Mouse (Mus musculus) forebrain, embryonic 13.5 days (tissue): ENCODE data around the gene Tmem121. TPM values are rescaled to one million over a fixed set of nuclear protein-coding genes. Genes with fewer than 3 reads are reported as not detected.
A peak's percentile ranks its signal among the peaks of the same experiment; 100 is the strongest.
"Not testable (repeated sequence)": the region's sequence is repeated elsewhere in the genome, so short reads cannot be mapped to it uniquely, and the experiment has no call there.

Experiments
- ATAC-seq: fragments of 200-750 bp; cut with Nextera tagmentation; 2 replicates; pipeline ENCODE4 v1.8.0; 2017
- H3K27ac ChIP-seq: fragments of 300-500 bp; sonication (generic); 2 replicates; pipeline ENCODE4 v1.5.1; 2015; ENCODE audit warnings: inconsistent platforms, mild to moderate bottlenecking, moderate library complexity
- H3K27me3 ChIP-seq: fragments of 300-500 bp; sonication (generic); 2 replicates; pipeline ENCODE4 v1.6.1; 2015; ENCODE audit warnings: mild to moderate bottlenecking, inconsistent platforms
- H3K36me3 ChIP-seq: fragments of 300-500 bp; sonication (generic); 2 replicates; pipeline ENCODE4 v1.6.1; 2015; ENCODE audit warnings: mild to moderate bottlenecking, inconsistent platforms; ENCODE audit not compliant: poor library complexity, severe bottlenecking
- H3K4me1 ChIP-seq: fragments of 300-500 bp; sonication (generic); 2 replicates; pipeline ENCODE4 v1.6.1; 2015; ENCODE audit warnings: inconsistent platforms
- H3K4me2 ChIP-seq: fragments of 300-500 bp; sonication (generic); 2 replicates; pipeline ENCODE4 v1.6.1; 2015; ENCODE audit warnings: inconsistent platforms, mild to moderate bottlenecking, moderate library complexity
- H3K4me3 ChIP-seq: fragments of 300-500 bp; sonication (generic); 2 replicates; pipeline ENCODE4 v1.5.1; 2015; ENCODE audit warnings: mild to moderate bottlenecking, inconsistent platforms
- H3K9ac ChIP-seq: fragments of 300-500 bp; sonication (generic); 2 replicates; pipeline ENCODE4 v1.6.1; 2015; ENCODE audit warnings: mild to moderate bottlenecking, inconsistent platforms
- H3K9me3 ChIP-seq: fragments of 300-500 bp; sonication (generic); replicated peaks from 2 replicates; pipeline ENCODE4 v1.6.1; 2016; ENCODE audit warnings: inconsistent platforms
- WGBS: fragments of 180-500 bp; shearing (Covaris S2); methylation state at CpG from one replicate; pipeline ENCODE4 v1.1.7; 2015; 5-methylcytosine and 5-hydroxymethylcytosine counted together
- polyA plus RNA-seq: library from polyadenylated mRNA; unstranded; fragments of >200 nt; fragmentation: Nextera tagmentation; extraction: Ambion mirVana; gene quantifications from 2 replicates; pipeline ENCODE4 v1.2.1, GENCODE M21; 2015

Tmem121 gene
- polyA plus RNA-seq, 1 experiment from 2014 or later = 23.9 TPM

DNA sequence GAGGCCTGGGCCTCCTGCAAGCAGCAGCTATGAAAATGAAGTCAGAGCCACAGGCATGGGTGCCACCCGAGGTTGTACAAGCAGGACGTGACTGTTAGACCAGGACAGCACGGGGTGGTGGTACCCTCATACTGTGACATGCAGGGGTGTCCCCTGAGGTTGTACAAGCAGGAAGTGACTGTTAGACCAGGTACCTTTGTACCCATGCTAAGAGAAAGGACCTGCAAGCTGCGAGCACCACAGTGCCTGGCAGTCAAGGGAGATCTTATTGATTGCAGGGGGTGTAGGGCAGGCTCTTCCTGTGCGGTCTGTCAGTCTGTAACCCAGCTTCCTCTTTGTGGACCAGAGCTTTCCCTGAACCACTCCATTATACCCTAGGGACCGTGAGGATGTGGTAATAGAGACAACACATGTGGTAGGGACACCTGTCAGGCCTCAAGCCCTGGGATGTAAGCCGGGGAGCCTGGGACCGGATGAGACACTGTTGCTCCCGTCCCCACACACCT, 17.6 kb upstream of the Tmem121 start:
- no peak overlapping the region for H3K4me2 ChIP-seq
- H3K4me1 ChIP-seq = no peaks in the 10 kb centered on the region
- H3K9me3 ChIP-seq = no peaks in the 10 kb centered on the region
- H3K9ac ChIP-seq = no peak overlapping the region
- no peak overlapping the region for H3K4me3 ChIP-seq
- no peaks in the 10 kb centered on the region for H3K27me3 ChIP-seq
- no peak overlapping the region for H3K27ac ChIP-seq
- WGBS = 87% methylated on average over 9 of the region's 9 CpGs
- ATAC-seq = no peak
- peaks cover 13% of the 10 kb centered on the region for H3K36me3 ChIP-seq

DNA sequence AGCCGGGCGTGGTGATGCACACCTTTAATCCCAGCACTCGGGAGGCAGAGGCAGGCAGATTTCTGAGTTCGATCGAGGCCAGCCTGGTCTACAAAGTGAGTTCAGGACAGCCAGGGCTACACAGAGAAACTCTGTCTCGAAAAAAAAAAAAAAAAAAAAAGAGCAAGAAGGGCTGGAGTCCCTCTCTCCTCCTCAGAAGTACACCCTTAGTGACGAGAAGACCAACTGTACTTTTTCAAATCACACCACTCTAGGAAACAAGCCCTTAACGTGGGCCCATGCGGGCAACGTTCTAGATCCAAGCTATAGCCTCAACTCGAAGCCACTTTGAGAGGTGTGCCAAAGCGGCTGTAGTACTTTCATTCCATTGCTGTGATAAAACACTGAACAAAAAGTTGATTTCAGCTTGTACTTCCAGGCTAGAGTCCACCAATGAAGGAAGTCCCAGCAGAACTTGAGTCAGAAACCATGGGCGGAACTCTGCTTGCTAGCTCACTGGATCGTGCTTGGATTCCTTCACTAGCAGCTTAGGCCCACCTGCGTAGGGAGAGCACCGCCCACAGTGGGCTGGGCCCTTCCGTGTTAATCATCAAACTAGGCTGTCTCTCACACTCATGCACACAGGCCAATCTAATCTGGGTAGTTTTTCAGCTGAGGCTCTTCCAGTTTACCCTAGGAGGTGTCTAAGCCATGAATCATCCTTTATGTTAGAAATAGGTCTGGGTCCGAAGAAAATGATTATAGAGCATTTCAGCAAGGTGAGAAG, 8.6 kb upstream of the Tmem121 start:
- Histone ChIP-seq H3K9ac (no peak overlapping the region), H3K4me3 (no peak overlapping the region), H3K4me1 (no peaks in the 10 kb centered on the region), H3K36me3 (no peaks in the 10 kb centered on the region), H3K4me2 (no peak overlapping the region), H3K27ac (no peak overlapping the region), H3K9me3 (no peaks in the 10 kb centered on the region), H3K27me3 (no peaks in the 10 kb centered on the region)
- no peak for ATAC-seq
- 88% methylated on average over 18 of the region's 18 CpGs for WGBS

DNA sequence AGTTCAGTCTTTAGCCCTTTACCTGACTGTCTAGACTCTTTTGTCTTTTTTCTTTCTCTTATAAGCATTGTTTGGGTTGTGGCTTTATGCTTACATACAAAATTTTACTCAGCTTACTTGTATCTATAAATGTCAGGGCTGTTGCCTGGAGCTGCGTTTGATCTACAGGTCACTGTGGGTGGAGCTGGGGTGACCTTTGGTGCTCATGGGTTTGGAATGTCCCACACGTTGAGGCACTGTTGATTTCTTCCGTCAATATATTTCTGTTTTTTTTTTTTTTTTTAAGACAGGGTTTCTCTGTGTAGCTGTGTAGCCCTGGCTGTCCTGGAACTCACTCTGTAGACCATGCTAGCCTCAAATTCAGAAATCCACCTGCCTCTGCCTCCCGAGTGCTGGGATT, 4.7 kb upstream of the Tmem121 start:
- ATAC-seq = no peak
- H3K9me3 ChIP-seq = no peaks in the 10 kb centered on the region
- 77% methylated on average over 4 of the region's 4 CpGs for WGBS

DNA sequence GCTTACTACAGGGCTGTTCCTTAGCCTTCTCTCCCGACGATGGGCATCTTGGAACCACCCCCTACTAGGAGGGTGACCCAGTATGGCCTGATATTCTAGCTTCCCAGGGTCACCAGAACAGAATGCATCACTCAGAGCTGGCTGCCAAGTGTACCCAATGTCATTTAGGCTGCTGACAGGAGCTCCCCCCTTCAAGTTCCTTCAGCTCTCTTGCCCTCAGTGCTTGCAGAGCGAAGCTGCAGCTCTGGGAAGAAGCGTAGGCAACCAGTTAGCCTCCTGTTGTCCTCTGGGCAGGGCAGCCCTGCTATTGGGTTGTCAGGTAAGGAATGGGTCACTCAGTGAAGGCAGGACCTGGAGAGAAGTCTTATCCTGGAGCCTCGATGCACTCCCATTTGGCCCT, 785 bp upstream of the Tmem121 start:
- no peak overlapping the region for H3K27ac ChIP-seq
- peak overlapping the region; percentile 91; the same call in 1 of the 2 replicates for H3K4me2 ChIP-seq
- 66% methylated on average over 5 of the region's 5 CpGs for WGBS
- H3K9me3 ChIP-seq = peaks cover 7% of the 10 kb centered on the region; the same call in 1 of the 2 replicates
- H3K4me1 ChIP-seq = peaks cover 30% of the 10 kb centered on the region
- H3K4me3 ChIP-seq = no peak overlapping the region
- H3K36me3 ChIP-seq = peaks cover 20% of the 10 kb centered on the region
- no peak for ATAC-seq
- H3K9ac ChIP-seq = peak overlapping the region; percentile 88; the same call in 1 of the 2 replicates
- no peaks in the 10 kb centered on the region for H3K27me3 ChIP-seq

More for the DNA sequence above, 4.7 kb upstream of the Tmem121 start:
- H3K27ac ChIP-seq = no peak overlapping the region
- H3K27me3 ChIP-seq = no peaks in the 10 kb centered on the region
- no peak overlapping the region for H3K9ac ChIP-seq
- no peaks in the 10 kb centered on the region for H3K36me3 ChIP-seq
- no peak overlapping the region for H3K4me3 ChIP-seq
- peaks cover 9% of the 10 kb centered on the region; the same call in 1 of the 2 replicates for H3K4me1 ChIP-seq
- no peak overlapping the region for H3K4me2 ChIP-seq

DNA sequence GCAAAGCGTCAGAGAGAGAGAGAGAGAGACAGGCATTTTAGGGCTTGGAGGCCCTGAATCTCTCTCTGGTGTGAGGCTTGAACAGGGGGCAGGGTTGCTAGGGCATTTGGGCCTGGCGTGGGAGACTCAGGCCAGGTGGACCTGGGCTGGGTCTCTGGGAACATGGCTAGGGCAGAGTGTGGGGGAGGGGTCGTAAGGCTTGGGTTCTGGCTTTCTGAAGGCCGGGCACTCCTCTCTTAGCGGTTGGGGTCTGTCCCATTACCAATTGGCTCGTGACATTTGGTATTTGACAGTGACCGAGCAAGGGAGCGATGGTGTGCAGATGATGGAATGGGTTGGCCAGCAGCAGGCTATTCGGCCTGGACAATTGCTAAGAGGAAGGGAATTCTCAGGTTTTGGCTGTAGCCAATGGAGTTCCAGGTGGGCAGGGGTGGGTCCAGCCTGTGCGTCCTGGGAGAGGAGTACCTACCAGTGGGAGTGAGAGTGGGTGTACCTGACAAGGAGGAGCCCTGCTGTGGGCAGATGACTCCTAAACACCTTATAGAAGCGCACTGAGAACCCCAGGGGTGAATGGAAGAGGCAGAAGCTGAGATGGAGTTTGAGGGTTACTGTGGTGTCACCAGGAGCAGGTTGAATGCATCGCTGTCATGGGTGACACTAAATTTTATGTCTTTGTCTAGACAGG, 738 bp downstream of the Tmem121 start:
- Histone ChIP-seq H3K9me3 (peaks cover 7% of the 10 kb centered on the region; the same call in 1 of the 2 replicates), H3K4me3 (peak overlapping the region; percentile 74), H3K36me3 (peaks cover 35% of the 10 kb centered on the region), H3K4me2 (peak overlapping the region; percentile 91), H3K4me1 (peaks cover 30% of the 10 kb centered on the region), H3K9ac (peak overlapping the region; percentile 88), H3K27ac (no peak overlapping the region), H3K27me3 (no peaks in the 10 kb centered on the region)
- WGBS = 28% methylated on average over 12 of the region's 12 CpGs
- ATAC-seq = peak; percentile 5; the same call in 1 of the 2 replicates

DNA sequence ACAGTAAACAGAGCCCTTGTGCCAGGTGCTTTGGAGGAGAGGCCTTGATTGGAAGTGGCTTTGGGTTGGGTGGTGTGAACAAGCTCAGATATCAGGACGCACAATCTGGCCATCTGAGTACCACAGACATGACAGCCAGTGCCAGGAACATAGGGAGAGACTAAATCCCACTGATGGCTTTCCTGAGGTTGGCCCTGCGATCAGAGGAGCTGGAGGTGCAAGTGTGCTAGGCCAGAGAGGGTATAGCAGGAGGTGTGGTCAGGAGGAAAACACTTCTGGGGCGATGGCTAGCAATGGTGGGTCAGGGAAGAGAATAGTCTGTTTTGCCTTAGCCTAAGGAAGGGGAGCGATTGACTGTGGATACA, 1.3 kb downstream of the Tmem121 start:
- Histone ChIP-seq H3K27me3 (no peaks in the 10 kb centered on the region), H3K27ac (no peak overlapping the region), H3K4me1 (peaks cover 30% of the 10 kb centered on the region), H3K4me3 (peak overlapping the region; percentile 74), H3K9me3 (peaks cover 7% of the 10 kb centered on the region; the same call in 1 of the 2 replicates), H3K36me3 (peaks cover 39% of the 10 kb centered on the region), H3K9ac (peak overlapping the region; percentile 88), H3K4me2 (peak overlapping the region; percentile 91)
- ATAC-seq = no peak
- WGBS = 62% methylated on average over 4 of the region's 4 CpGs

DNA sequence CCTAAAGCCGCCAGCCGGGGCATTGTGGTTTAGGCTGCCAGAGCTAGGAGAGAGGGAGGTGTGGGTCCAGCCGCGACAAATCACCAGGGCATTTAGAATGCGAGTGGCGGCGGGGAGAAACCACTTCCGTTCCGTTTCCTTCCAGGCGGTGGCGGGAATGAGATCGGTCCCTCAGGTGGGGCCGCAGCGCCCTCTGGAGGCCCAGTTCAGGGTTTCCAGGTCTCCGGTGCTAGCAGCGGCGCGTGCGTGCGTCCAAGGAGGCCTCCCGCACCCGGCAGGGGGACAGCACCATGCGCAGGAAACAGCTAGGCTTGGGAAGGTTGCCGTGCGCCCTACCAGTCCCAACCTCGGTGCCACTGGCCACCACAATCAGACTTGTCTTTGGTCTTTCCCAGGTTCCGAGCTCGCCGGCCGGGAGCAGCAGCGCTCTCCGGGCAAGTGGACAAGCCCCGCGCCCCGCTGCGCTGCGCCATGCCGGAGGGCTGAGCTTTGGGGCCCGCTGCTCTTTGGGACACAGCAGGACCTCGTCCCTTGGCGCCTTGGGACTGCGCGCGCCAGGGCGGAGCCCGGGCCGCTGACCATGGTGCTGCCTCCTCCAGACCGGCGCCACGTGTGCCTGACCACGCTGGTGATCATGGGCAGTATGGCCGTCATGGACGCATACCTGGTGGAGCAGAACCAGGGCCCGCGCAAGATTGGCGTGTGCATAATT, 2.0 kb downstream of the Tmem121 start:
- H3K27me3 ChIP-seq = no peaks in the 10 kb centered on the region
- no peak overlapping the region for H3K27ac ChIP-seq
- H3K36me3 ChIP-seq = peaks cover 46% of the 10 kb centered on the region
- H3K4me2 ChIP-seq = peak overlapping the region; percentile 91
- peak overlapping the region; percentile 88 for H3K9ac ChIP-seq
- 4% methylated on average over 56 of the region's 56 CpGs for WGBS
- peak; percentile 48 for ATAC-seq
- peaks cover 7% of the 10 kb centered on the region; the same call in 1 of the 2 replicates for H3K9me3 ChIP-seq
- H3K4me3 ChIP-seq = peak overlapping the region; percentile 74
- peaks cover 30% of the 10 kb centered on the region for H3K4me1 ChIP-seq

DNA sequence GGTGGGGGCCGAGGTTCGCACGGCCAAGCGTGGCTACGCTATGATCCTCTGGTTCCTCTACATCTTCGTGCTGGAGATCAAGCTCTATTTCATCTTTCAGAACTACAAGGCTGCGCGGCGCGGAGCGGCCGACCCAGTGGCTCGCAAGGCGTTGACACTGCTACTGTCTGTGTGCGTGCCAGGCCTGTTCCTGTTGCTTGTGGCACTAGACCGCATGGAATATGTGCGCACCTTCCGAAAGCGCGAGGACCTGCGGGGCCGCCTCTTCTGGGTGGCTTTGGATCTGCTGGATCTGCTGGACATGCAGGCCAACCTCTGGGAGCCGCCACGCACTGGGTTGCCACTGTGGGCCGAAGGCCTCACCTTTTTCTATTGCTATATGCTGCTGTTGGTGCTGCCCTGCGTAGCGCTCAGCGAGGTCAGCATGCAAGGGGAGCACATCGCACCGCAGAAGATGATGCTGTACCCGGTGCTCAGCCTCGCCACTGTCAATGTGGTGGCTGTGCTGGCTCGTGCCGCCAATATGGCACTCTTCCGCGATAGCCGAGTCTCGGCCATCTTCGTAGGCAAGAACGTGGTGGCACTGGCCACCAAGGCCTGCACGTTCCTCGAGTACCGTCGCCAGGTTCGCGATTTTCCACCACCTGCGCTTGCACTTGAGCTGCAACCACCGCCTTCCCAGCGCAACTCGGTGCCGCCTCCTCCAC, 2.8 kb downstream of the Tmem121 start:
- H3K9ac ChIP-seq = 0 out of 2 replicates have a peak overlapping the region, but pooled peaks have one; percentile 88
- peak; percentile 1; the same call in 1 of the 2 replicates for ATAC-seq

DNA sequence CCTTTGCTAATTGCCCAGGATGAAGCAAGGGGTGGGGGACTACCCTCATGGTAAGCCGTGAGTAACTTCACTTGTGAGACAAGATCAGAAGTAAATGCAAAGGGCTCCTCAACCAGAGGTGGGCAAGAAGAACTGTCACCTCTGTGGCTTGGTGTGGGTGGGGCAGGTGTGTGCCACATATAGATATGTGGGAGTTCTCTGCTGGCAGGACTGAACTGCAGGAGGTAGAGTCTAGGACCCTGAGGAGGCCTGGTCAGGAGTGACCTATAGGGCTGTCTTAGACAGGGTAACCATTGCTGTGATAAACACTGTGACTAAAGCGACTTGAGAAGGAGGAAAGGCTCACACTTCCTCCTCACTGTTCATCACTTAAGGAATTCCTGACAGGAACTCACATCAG, 7.7 kb downstream of the Tmem121 start:
- Histone ChIP-seq H3K27me3 (no peaks in the 10 kb centered on the region), H3K9me3 (peaks cover 11% of the 10 kb centered on the region), H3K4me1 (no peaks in the 10 kb centered on the region), H3K9ac (no peak overlapping the region), H3K4me2 (no peak overlapping the region), H3K27ac (no peak overlapping the region), H3K4me3 (no peak overlapping the region), H3K36me3 (peaks cover 57% of the 10 kb centered on the region)
- 79% methylated on average over 2 of the region's 2 CpGs for WGBS
- ATAC-seq = no peak

More for the DNA sequence above, 2.8 kb downstream of the Tmem121 start:
- no peak overlapping the region for H3K27ac ChIP-seq
- peaks cover 30% of the 10 kb centered on the region for H3K4me1 ChIP-seq
- peak overlapping the region; percentile 91 for H3K4me2 ChIP-seq
- peaks cover 53% of the 10 kb centered on the region for H3K36me3 ChIP-seq
- H3K4me3 ChIP-seq = peak overlapping the region; percentile 74
- H3K9me3 ChIP-seq = peaks cover 7% of the 10 kb centered on the region; the same call in 1 of the 2 replicates
- 93% methylated on average over 51 of the region's 51 CpGs for WGBS
- no peaks in the 10 kb centered on the region for H3K27me3 ChIP-seq

DNA sequence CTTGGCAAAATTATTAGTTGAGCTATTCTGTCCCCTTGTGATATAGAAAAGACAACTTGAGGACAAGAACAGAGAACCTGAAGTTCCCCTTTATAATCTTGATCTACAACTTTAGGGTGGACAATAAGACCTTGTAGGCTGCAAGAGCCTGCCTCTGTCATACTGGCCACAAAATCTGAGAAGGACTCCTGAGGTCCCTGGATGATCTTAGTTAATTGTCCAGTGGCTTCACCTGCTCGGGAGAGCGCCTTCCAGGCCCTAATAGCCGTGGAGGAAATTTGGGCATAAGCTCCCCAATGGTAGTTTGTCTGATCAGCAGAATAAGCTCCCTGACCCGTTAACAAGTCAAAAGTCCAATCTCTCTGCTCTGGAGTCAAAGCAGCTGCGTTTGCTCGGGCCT, 13.4 kb downstream of the Tmem121 start:
- H3K9ac ChIP-seq, H3K4me1 ChIP-seq, H3K36me3 ChIP-seq, ATAC-seq, H3K9me3 ChIP-seq, H3K27ac ChIP-seq, H3K4me3 ChIP-seq, H3K4me2 ChIP-seq, H3K27me3 ChIP-seq: not testable (repeated sequence)
- 94% methylated on average over 3 of the region's 6 CpGs for WGBS

DNA sequence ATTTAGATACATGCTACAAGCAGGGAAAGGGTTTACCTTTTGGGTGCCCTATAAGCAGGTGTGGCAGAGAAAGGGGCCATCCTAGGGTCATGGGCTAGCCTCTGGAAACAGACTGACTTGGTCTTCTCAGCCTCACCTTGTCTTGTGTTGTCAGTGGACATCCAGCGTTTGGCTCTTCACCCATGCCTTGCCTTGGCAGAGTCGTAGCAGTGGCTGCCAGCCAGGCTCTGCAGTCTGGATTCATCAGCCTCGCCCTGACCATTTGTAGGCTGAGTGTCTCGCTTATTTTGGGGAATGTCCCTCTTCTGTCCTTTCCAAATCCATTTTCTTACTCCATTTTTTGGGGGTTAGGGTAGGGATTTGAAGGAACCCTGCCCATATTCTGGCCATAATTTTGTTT, 15.6 kb downstream of the Tmem121 start:
- Histone ChIP-seq H3K36me3 (no peaks in the 10 kb centered on the region), H3K4me1 (no peaks in the 10 kb centered on the region), H3K27me3 (no peaks in the 10 kb centered on the region), H3K9ac (no peak overlapping the region), H3K9me3 (peaks cover 2% of the 10 kb centered on the region), H3K4me2 (no peak overlapping the region), H3K4me3 (no peak overlapping the region), H3K27ac (no peak overlapping the region)
- WGBS = 91% methylated on average over 4 of the region's 4 CpGs
- ATAC-seq = no peak
